Mouse (Mus musculus): ENCODE measurements at regions not wholly inside any gene's neighbourhood (a gene's known extent, or its start where the extent isn't known, plus 50 kb on each side); places are given as distances from the start of the nearest gene placed in this dataset.
"Not testable (repeated sequence)": the region's sequence is repeated elsewhere in the genome, so short reads cannot be mapped to it uniquely, and the experiment has no call there.

- DNase-seq (ENCODE audit: low spot score in 2 of 2) = no peak
Measured at GRCm38 (mm10) chr17:83993028-83993427, 145.3 kb upstream of the Haao start.

- peak; percentile 47 to 56 for DNase-seq (ENCODE audit: low spot score in 2 of 2)
Measured at GRCm38 (mm10) chr17:83990421-83991365, 142.9 kb upstream of the Haao start.

- DNase-seq (ENCODE audit: low spot score in 2 of 2) = no peak
Measured at GRCm38 (mm10) chr17:83988897-83989296, 141.1 kb upstream of the Haao start.

GRCm38 (mm10) chr17:83988165-83988564, 140.4 kb upstream of the Haao start:
- no peak for DNase-seq (ENCODE audit: low spot score in 2 of 2)

GRCm38 (mm10) chr17:83987683-83988082, 139.9 kb upstream of the Haao start:
- no peak for DNase-seq (ENCODE audit: low spot score in 2 of 2)

- DNase-seq (ENCODE audit: low spot score in 2 of 2) = no peak
Measured at GRCm38 (mm10) chr17:83985916-83986578, 138.3 kb upstream of the Haao start.

- no peak for DNase-seq (ENCODE audit: low spot score in 2 of 2)
Measured at GRCm38 (mm10) chr17:83985333-83985790, 137.6 kb upstream of the Haao start.

- no peak for DNase-seq (ENCODE audit: low spot score in 2 of 2)
Measured at GRCm38 (mm10) chr17:83983837-83984388, 136.2 kb upstream of the Haao start.

- DNase-seq (ENCODE audit: low spot score in 2 of 2) = no peak
Measured at GRCm38 (mm10) chr17:83983070-83983836, 135.5 kb upstream of the Haao start.

GRCm38 (mm10) chr17:83982700-83983069, 134.9 kb upstream of the Haao start:
- no peak for DNase-seq (ENCODE audit: low spot score in 2 of 2)

GRCm38 (mm10) chr17:83978858-83979470, 131.2 kb upstream of the Haao start:
- DNase-seq (ENCODE audit: low spot score in 2 of 2) = no peak

- DNase-seq (ENCODE audit: low spot score in 2 of 2) = no peak
Measured at GRCm38 (mm10) chr17:83977725-83978124, 130.0 kb upstream of the Haao start.

GRCm38 (mm10) chr17:83975813-83976212, 128.1 kb upstream of the Haao start:
- no peak for DNase-seq (ENCODE audit: low spot score in 2 of 2)

- peak; percentile 48 to 73 for DNase-seq (ENCODE audit: low spot score in 2 of 2)
Measured at GRCm38 (mm10) chr17:83973461-83974350, 125.9 kb upstream of the Haao start.

GRCm38 (mm10) chr17:83972874-83973273, 125.1 kb upstream of the Haao start:
- DNase-seq (ENCODE audit: low spot score in 2 of 2) = no peak

- no peak for DNase-seq (ENCODE audit: low spot score in 2 of 2)
Measured at GRCm38 (mm10) chr17:83972470-83972869, 124.7 kb upstream of the Haao start.

GRCm38 (mm10) chr17:83972026-83972425, 124.3 kb upstream of the Haao start:
- DNase-seq (ENCODE audit: low spot score in 2 of 2) = no peak

- no peak for DNase-seq (ENCODE audit: low spot score in 2 of 2)
Measured at GRCm38 (mm10) chr17:83969407-83969826, 121.7 kb upstream of the Haao start.

- DNase-seq (ENCODE audit: low spot score in 2 of 2) = not testable (repeated sequence)
Measured at GRCm38 (mm10) chr17:83968124-83968523, 120.4 kb upstream of the Haao start.

GRCm38 (mm10) chr17:83967007-83967406, 119.2 kb upstream of the Haao start:
- no peak for DNase-seq (ENCODE audit: low spot score in 2 of 2)

All from thymus, postnatal 10 days (tissue).